Mouse (Mus musculus) regulatory T cell (primary cell): ENCODE data around the gene Osbpl9.

Source experiments
- in situ Hi-C: fragments of 300-600 bp; cut with MboI, MseI; formaldehyde crosslinking; loops from one replicate; pipeline ENCODE4 v1.15.1; 2025; ENCODE audit warnings: high pct_unique_total_duplicates

Osbpl9 gene

GRCm38 (mm10) chr4:109106034-109106433 is 96.0 kb downstream of the Osbpl9 start:
- in situ Hi-C loops: no loop called here

GRCm38 (mm10) chr4:109105254-109105653 is 96.8 kb downstream of the Osbpl9 start:
- in situ Hi-C loops: no loop called here

GRCm38 (mm10) chr4:109103145-109103883 is 98.8 kb downstream of the Osbpl9 start:
- in situ Hi-C loops: no loop called here

- in situ Hi-C loops: no loop called here
These were observed 99.5 kb downstream of the Osbpl9 start for GRCm38 (mm10) chr4:109102574-109102973.

GRCm38 (mm10) chr4:109098861-109099260 is 103.2 kb downstream of the Osbpl9 start:
- in situ Hi-C loops: no loop called here

DNA sequence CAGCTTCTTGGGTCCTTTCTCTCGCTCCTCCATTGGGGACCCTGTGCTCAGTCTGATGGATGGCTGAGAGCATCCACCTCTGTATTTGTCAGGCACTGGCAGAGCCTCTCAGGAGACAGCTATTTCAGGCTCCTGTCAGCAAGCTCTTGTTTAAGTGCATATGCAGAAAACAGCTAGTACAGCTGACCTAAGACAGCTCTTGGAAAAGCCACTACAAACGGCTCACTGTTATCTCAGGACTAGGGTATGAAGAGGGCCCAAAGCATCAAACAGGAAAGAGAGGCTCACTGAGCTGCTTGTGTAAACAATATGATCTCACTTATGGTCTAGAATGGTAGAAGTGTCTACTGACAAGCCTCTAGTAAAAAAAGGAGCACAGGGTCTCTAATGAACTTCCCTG is 107.8 kb downstream of the Osbpl9 start:
- in situ Hi-C loops: loop anchor here (5.0 kb wide), 1 partner anchor 58 kb away; no protein-coding TSS in a partner anchor

- in situ Hi-C loops: loop anchor here (5.0 kb wide), 1 partner anchor 60 kb away; no protein-coding TSS in a partner anchor
These were observed 109.7 kb downstream of the Osbpl9 start for GRCm38 (mm10) chr4:109092344-109092743.

GRCm38 (mm10) chr4:109091241-109091777 is 110.8 kb downstream of the Osbpl9 start:
- in situ Hi-C loops: loop anchor here (5.0 kb wide), 1 partner anchor 61 kb away; no protein-coding TSS in a partner anchor

- in situ Hi-C loops: loop anchor here (5.0 kb wide), 1 partner anchor 62 kb away; no protein-coding TSS in a partner anchor
These were observed 112.1 kb downstream of the Osbpl9 start for GRCm38 (mm10) chr4:109089999-109090398.

DNA sequence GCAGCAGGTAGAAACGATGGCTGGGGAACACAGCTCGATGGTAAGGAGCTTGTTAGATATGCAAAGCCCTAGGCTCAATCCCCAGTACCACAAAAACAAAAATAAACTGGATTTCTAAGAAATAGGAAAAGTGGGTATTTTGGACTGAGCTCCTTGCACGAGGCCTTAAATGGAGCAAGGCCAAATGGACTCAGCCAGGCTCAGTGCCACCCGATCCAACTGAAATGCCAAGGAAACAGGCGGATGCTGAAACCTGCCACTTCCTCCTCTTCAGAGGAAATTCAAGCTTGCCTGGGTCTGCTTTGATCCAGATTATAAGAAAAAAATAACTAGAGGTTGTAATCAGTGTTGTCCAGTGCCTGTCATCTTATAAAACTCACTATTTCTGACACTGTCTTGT is 112.9 kb downstream of the Osbpl9 start:
- in situ Hi-C loops: no loop called here

DNA sequence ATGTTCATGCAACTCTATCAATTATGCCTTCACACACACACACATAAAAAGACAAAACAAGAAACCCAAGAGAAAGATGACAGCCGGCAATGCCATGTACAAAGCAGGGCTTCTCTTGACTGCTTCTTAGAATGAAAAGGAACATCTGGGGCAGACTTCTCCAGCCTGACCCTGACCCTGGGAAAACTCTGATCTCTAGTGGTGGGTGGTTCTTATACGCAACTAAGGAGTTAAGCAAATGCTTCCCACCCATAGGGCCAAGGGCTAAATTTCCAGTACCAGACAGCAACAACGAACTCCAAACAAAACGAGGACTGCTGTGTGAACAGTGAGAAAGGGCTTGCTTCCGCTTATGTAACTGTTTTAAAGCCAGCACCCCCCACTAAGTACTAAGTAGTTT is 122.0 kb downstream of the Osbpl9 start:
- in situ Hi-C loops: no loop called here

DNA sequence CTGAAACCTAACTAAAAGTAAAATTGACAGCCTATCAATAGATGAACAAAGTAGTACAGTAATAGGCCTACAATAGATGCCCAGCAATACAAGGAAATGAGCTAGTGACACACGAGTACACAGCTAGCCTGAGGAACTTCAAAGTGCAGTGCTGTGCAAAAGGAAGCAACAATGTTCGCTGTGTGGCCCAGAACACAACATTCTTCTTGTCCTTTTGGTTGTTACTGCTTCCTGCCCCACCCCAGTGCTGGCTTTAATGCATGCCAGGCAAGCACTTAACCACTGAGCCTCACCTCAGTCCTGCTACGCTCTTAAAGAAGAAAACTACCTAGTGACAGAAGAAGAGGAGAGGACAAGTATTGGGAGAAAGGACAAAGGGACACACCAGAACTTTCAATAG is 122.4 kb downstream of the Osbpl9 start:
- in situ Hi-C loops: no loop called here

DNA sequence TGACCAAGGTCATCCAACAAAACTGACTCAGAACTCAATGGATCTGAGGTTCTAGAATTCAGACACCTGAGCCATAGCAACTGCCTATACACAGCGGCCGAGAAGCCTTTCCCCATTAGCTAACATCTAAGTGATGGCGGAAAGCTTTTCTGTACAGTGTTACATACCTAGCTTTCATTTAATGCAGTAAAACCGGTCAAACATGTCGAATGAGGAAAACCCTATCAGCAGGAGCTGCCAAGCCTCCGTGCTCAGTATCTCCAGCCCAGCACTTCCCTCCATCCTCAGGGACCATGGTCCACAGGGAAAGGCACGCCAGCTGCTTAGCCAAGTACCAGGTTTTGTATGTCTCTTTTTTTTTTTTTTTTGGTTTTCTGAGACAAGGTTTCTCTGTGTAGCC is 123.1 kb downstream of the Osbpl9 start:
- in situ Hi-C loops: no loop called here

DNA sequence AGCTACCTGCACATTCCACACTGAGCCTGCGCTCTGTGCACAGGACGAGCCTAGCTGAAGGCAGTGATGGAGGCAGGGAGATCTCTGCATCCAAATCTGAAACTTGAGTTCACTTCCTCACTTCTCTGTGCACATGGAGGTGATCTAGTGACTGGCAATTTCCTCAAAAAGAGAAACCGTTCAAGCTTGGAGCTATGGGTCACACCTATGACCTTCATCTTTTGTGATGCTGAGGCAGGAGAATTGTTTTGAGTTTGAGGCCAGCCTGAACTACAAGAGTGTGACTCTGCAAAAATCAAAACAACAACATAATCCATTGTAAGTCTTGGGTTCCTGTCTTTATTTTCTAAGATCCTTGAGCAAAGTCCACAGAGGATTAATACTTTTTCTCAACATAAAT is 128.8 kb downstream of the Osbpl9 start:
- in situ Hi-C loops: no loop called here

DNA sequence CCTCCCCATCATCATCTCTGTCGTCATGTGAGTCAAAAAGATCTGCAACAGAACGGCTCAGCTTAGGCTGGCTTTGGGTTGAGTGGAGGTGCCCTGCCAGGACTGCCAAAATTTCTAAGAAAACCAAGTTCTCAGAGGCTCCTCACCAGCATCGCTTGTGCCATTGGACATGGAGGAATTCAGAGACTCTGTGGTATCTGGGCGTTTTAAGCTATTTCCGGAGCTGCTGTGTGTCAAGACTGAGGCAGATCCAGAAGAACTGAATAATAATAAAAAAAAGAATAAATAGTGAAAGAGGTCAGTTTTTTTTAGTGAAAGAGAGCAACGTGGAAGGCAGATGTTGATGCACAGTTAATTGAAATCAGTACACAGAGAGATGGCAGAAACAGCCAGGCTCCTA is 129.2 kb downstream of the Osbpl9 start:
- in situ Hi-C loops: no loop called here

DNA sequence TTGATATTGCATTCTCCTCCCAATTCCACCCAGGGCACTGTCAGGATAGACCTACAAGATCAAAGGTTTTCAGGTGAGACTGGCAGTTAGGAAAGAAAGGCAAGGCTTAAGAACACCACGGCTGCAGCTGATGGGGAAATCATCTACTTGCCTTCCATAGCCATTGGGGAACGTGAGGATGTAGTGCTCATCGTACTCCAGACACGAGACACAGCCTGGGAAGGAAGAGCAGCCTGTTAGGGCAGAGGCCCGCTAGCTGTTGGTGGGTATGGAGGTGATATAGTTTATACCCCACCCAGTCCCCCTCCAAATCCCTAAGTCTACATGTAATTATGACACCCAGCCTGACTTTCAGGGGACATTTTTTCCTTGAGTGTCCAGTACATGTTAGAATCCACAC is 136.4 kb downstream of the Osbpl9 start:
- in situ Hi-C loops: loop anchor here (5.0 kb wide), 1 partner anchor 102 kb away; no protein-coding TSS in a partner anchor

GRCm38 (mm10) chr4:109064941-109065340 is 137.1 kb downstream of the Osbpl9 start:
- in situ Hi-C loops: loop anchor here (5.0 kb wide), 1 partner anchor 102 kb away; no protein-coding TSS in a partner anchor

GRCm38 (mm10) chr4:109059255-109059821 is 142.7 kb downstream of the Osbpl9 start:
- in situ Hi-C loops: no loop called here

GRCm38 (mm10) chr4:109057640-109058039 is 144.4 kb downstream of the Osbpl9 start:
- in situ Hi-C loops: no loop called here

DNA sequence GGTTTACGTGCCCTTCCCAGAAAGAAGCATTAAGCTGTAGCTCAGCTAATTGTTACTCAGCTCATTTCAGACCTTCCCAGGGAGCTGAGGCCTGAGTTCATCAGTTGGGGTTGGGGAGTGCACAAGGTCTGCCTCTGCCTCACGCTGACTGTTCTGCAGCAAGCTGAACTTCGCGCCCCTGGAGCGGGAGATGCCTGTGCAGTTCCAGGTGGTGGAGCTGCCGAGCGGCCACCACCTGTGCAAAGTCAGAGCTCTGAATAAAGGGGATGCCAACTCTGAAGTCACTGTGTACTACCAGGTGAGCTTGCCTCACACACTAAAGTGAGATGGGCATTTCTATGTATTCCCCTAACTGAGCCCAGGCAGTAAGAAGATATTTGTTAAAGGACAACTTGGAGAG is 145.7 kb downstream of the Osbpl9 start:
- in situ Hi-C loops: no loop called here

DNA sequence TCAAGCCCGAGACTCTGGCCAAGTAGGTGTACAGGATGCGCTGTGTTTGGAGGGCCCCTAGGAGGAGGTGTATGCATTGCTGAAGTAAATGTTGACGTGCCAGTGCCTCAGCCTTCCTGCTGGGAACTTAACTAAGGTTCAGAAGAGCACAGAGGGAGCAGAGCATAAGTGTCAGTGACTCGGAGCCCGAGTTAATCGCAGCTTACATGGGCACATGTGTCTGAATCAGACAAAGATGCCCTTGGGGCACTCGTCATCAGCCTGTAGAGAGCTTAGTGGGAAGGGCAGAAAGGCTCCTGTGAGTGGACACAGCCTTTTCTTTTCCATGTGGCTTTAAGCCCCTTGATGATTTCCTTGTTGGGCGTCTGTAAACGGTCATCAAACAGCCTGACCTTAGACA is 148.1 kb downstream of the Osbpl9 start:
- in situ Hi-C loops: no loop called here

DNA sequence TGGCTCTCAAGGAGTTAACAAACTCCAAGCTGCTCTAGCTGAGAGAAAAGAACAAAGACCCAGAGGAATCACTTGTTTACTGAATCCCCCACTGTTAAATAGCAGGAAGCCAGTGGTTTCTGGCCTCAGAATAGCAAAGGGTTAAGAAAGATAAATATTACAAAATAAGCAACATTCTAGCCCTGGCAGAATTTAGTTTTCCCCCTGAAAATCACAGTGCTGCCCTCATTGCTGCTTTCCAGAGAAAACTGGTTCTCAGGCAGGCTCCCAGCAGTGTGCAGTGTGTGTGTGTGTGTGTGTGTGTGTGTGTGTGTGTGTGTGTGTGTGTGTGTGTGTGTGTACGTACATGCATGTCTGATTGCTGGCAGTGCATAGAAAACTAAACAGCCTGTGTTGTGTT is 149.8 kb downstream of the Osbpl9 start:
- in situ Hi-C loops: no loop called here

GRCm38 (mm10) chr4:109048258-109048657 is 153.8 kb downstream of the Osbpl9 start:
- in situ Hi-C loops: no loop called here
